Mouse (Mus musculus): ENCODE data around the gene Sdsl.

Sdsl gene

GRCm38 (mm10) chr5:120495064-120495702 is 22.6 kb upstream of the Sdsl start:
- DNase-seq (ENCODE audit: extremely low spot score, low spot score) = no peak

DNA sequence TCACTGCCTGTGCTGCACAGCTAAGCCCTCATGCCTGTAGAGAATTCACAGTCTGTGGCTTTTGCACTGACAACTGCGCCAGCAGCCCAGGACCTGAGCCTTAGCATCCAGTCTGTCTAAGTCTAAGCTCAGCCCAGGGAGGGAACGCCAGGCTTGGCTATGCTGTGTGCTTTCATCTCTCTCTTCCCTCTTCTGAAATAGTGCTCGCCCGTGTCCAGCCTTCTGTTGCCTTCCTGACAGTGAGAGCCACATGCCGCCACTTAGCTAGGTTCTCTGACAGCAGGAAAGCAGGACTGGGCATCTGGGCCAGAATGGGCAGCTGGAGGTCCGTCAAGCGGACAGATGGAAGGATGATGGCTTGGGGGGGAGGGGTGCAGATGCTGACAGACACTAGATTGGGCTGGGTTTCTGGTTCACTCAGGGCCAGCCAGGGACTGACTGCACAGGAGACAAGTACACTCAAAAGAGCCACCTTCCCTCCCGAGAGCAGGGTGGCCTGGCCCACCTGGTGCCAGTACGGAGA is 21.3 kb upstream of the Sdsl start:
- no peak for DNase-seq (ENCODE audit: extremely low spot score, low spot score)

DNA sequence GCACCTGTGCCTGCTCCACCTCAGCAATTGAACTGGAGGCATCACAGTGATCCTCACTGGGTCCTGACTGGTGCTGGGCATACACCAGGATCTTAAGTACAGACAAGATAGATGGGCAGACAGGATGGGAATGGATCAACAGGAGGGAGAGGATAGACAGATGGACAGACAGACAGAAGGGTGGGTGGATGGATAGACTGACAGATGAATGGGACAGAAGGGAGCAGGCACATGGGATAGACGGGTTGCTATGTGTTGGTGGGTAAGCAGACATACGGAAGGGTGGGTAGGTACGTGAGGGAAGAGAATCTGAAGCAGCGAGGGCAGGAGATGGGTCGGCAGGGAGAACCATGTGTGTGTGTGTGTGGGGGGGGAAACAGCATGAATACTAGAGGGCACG is 20.8 kb upstream of the Sdsl start:
- no peak for DNase-seq (ENCODE audit: extremely low spot score, low spot score)

GRCm38 (mm10) chr5:120492437-120492836 is 19.8 kb upstream of the Sdsl start:
- DNase-seq (ENCODE audit: extremely low spot score, low spot score) = peak; percentile 53

DNA sequence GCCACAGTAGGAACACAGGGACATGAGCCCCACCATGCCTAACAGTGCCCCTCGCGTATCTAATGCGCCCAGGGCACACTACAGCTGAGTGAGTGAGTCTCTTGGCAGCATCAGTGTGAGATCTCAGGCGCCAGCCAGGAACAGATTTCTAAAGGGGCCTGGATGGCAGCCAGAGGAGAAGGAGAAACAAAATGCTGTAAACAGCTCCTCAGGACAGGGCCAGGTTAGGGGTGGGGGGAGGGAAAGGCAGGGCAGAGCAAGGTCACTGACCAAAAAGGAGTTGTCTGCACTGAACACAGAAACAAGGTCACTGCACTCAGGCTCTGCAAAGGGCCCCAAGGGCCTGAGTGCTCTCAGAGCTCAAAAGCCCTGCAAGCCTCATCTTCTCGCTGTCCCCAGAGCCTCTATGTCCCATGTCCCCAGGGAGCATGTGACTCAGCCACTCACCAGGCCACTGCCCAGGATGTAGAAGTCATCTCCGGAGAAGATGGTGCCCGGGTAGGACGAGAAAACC is 18.1 kb upstream of the Sdsl start:
- DNase-seq (ENCODE audit: extremely low spot score, low spot score) = no peak

DNA sequence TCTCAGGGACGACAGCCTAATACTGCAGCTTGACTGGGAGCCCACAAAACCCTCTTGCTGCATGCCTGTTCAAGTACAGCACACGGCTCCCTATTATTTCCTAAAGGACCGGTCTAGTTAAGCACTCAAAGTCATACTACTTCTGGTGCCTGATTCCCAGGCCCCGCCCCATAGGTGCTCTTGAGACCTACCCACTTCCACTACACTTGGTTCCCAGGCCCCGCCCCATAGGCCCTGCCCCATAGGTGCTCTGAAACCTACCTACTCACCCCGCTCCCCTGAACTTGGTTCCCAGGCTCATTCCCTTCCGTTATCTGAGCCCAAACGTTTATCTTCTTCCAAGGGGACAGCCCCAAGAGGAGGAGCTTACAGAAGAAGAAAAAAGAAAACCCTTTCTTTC is 15.2 kb upstream of the Sdsl start:
- no peak for DNase-seq (ENCODE audit: extremely low spot score, low spot score)

- DNase-seq (ENCODE audit: extremely low spot score, low spot score) = no peak
These were observed 10.8 kb upstream of the Sdsl start for GRCm38 (mm10) chr5:120483399-120483798.

- no peak for DNase-seq (ENCODE audit: extremely low spot score, low spot score)
These were observed 8.6 kb upstream of the Sdsl start for GRCm38 (mm10) chr5:120481205-120481604.

- no peak for DNase-seq (ENCODE audit: extremely low spot score, low spot score)
These were observed 6.9 kb upstream of the Sdsl start for GRCm38 (mm10) chr5:120479538-120479937.

DNA sequence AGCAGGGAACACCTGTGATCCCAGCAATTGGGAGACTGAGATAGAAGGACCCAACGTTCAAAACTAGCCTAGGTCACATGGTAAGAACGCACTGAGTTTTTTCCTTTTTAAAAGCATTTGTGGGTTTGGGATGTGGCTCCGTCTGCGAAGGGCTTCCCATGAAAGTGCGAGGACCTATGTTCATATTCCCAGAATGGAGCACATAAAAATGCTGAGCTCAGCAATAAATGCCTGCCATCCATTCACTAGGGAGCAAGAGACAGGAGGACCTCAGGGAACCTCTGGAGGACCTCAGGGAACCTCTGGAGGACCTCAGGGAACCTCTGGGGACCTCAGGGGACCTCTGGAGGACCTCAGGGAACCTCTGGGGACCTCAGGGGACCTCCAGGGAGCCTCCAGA is 5.4 kb upstream of the Sdsl start:
- no peak for DNase-seq (ENCODE audit: extremely low spot score, low spot score)

GRCm38 (mm10) chr5:120476296-120476695 is 3.7 kb upstream of the Sdsl start, which contains the start of gene Sds:
TSS of gene Sds (plus strand) at chr5:120476526.
- no peak for DNase-seq (ENCODE audit: extremely low spot score, low spot score)

GRCm38 (mm10) chr5:120475861-120476260 is 3.3 kb upstream of the Sdsl start:
- no peak for DNase-seq (ENCODE audit: extremely low spot score, low spot score)

DNA sequence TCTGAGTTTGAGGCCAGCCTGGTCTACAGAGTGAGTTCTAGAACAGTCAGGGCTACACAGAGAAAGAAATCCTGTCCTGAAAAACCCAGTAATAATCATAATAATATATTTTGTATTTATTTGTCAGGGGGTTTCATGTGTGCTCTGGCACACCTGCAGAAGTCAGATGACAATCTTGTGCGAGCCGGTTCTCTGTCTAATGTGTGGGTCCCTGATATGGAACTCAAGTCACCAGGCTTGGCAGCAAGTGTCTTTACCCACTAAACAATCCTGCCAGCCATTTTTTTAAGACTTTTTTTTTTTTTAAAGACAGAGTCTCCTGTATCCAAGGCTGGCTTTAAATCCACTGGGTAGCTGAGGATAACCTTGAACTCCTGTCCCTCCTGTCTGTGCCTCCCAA is 751 bp upstream of the Sdsl start:
- no peak for DNase-seq (ENCODE audit: extremely low spot score, low spot score)

- DNase-seq (ENCODE audit: extremely low spot score, low spot score) = no peak
These were observed 1.1 kb downstream of the Sdsl start for GRCm38 (mm10) chr5:120471538-120471937.

- DNase-seq (ENCODE audit: extremely low spot score, low spot score) = no peak
These were observed 3.8 kb downstream of the Sdsl start for GRCm38 (mm10) chr5:120468830-120469229.

DNA sequence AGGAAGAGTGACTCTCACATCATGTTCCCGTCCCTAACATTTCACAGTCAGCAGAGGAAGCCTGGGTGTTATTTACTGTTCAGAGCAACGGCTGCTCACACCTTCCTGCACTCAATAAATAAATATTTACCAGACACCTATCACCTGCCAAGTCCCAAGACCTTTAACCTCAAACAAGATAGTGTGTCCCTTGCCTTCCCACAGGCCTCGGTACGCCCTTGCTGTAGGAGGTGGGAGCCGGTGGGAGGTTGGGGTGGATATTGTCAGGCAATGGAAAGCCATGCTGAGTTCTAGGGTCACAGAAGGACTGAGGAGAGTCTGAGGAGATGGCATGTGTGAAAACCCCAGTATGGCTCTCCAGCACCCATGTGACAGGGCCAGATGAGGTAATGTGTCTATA is 4.3 kb downstream of the Sdsl start:
- no peak for DNase-seq (ENCODE audit: extremely low spot score, low spot score)

DNA sequence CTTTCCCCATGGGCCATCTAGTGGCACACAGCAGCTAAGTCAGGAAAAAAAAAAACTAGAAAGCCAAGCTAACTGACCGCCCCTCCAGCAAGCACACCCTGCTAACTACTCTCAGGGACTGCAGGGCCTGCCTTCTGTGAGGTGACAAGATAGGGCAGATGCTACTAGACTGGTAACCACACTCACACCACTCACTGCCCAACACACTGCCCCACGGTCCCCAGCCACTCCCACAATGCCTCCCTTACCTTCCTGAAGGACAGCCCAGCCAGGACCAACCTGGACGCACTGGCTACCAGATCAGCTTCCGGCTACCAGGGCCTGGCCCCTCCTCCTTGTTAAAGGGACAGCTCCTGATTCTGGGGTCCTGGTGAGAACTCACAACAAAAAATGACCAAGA is 5.6 kb downstream of the Sdsl start:
- no peak for DNase-seq (ENCODE audit: extremely low spot score, low spot score)

DNA sequence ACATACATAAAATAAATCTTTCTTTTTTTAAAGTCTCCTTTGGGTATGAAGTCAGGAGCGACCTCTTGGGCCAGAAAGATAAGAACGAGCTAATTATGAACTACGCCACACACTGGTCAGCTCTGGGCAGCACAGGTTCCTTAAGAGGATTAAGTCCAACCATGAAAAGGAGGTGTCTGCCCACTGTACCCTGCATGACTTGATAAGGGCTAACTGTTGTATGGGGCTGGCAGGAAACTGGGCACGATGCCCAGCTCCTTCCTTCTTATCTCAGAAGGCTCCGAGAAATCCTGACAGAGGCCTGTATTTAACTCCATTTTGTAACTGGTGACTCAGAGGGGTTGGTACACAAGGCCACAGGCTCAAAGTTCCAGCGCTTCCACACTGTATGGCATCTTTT is 6.8 kb downstream of the Sdsl start:
- no peak for DNase-seq (ENCODE audit: extremely low spot score, low spot score)

DNA sequence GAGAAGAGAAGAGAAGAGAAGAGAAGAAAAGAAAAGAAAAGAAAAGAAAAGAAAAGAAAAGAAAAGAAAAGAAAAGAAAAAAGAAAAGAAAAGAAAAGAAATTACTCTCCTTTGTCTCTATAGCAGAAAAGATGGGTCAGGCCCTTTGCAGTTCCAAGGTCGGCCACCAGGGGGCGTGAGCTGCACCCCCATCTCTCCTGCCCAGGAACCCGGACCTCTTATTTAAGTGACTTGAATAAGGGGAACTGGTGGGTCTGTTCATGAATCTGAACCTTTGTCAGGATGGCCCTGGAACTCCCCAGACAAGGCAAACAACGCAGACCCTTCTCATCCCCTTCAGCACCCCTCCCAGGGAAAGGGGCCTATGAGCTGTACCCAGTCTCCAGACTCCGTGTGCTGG is 7.5 kb downstream of the Sdsl start:
- no peak for DNase-seq (ENCODE audit: extremely low spot score, low spot score)

DNA sequence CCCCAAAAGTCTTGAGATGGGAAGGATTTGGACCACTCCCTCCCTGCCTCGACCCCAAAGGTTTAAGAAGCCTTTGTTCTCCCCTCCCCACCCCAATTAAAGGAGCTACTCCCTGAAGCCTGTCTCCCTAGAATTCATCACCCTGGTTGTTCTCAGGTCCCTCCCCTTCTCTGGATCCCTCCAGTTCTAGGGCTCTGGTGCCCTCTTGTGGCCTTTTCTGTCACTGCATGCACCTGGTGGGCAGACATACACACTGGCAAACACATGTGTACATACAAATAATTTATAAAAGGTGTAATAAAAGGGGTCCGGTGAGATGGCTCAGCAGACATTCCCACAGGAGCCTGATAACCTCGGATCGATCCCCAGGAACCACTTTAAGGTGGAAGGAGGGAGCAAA is 8.3 kb downstream of the Sdsl start:
- DNase-seq (ENCODE audit: extremely low spot score, low spot score) = no peak

DNA sequence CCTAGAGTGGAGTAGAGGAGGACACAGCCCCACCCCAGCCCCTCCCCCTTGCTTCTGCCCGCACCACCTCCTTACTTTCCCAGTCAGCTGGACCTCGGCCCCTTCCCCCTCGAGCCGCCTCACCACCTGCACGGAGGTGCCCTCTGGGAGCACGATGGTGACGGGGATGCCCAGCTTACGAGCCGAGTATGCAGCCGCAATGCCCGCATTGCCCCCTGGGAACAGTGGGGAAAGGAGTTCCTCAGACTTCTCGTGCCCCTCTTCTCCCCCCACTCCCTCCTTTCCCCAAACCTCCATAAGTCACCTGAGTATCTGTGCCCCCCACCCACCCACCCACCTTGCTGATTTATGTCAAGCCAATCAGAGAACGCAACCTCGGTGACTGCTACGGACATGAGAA is 10.7 kb downstream of the Sdsl start:
- no peak for DNase-seq (ENCODE audit: extremely low spot score, low spot score)

- DNase-seq (ENCODE audit: extremely low spot score, low spot score) = no peak
These were observed 13.5 kb downstream of the Sdsl start for GRCm38 (mm10) chr5:120459133-120459532.

- DNase-seq (ENCODE audit: extremely low spot score, low spot score) = peak; percentile 90
These were observed 15.0 kb downstream of the Sdsl start for GRCm38 (mm10) chr5:120457628-120458027.

Data from neural tube, embryonic 10.5 days (tissue).